Mouse (Mus musculus): ENCODE results near the gene Pank4.

Pank4 gene

GRCm38 (mm10) chr4:154963901-154964580, at the start of gene Pank4:
Gene Pank4 (plus strand): TSS chr4:154964123.
- DNase-seq (ENCODE audit: extremely low read depth, insufficient read length, low spot score) = peak; percentile 84

DNA sequence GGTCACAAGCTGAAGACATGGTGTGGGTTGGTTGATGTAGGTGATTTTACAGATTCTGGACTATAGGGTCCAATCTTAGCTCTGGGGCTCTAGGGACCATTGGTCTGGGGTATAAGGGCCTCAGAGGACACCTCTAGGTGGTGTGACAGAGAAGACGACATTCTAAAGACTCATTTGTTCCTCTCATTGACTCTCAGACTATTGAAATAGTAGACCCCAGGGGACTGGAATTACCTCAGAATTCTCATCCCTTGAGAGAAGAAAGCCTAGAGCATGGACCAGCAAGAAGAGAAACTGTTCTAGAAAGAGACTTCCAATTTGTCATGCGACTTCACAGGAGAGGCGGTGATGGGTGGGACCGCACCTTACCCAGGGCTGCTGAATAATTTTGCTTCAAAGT, 49.7 kb upstream of the Pank4 start:
- no peak for DNase-seq (ENCODE audit: extremely low read depth, insufficient read length, low spot score)

DNA sequence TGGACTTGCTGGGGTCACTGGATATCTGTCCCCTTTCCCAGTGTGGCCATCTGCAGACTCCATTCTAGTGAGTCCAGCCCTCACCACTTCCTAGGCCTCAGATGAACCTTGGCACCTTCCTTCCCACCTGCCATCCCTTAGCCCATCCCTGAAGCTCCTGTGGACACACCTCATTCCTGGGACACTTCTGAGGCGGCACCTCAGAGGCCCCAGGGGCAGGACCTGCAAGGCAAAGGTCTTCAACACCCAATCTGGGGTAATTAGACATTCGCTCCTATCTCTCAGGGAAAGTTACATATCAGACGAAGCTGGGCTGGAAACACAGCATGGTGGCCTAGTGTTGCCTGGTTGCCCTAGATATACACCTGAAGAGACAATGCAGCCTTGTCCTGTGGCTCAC, 49.2 kb upstream of the Pank4 start:
- DNase-seq (ENCODE audit: extremely low read depth, insufficient read length, low spot score) = no peak

DNA sequence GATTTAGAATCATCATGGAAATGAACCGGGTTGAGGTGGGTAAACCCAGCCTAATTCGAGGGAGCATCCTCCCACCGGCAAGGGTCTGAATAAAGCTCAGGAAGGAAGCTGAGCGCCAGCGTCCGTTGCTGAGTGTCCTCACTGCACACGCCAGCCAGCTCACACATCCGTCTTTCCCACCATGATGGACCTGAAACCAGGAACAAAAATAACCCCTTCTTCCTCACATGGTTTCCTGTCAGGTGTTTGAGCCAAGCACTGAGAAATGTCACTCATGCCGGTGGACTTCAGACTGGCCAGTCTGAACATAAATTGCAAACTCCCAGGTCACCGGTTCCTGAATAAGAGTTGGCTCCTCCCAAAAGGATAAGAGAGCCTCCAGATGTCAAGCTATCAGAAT, 48.6 kb upstream of the Pank4 start:
- no peak for DNase-seq (ENCODE audit: extremely low read depth, insufficient read length, low spot score)

DNA sequence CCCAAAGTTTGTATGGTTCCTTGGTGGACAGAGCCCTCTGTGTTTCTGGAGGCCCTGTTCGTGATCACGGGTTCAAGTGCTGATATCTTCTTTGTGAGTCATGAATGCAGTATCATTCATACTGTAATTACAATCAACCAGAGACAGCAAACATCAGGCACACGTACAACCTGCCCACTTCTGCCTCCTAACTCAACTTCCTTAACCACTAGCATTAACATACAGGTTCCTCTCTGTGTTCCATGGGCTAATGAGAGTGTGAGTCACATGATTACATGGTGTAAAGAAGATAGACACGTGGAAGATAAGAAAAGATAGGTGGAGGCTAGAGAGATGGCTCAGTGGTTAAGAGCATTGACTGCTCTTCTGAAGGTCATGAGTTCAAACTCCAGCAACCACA, 47.3 kb upstream of the Pank4 start:
- no peak for DNase-seq (ENCODE audit: extremely low read depth, insufficient read length, low spot score)

DNA sequence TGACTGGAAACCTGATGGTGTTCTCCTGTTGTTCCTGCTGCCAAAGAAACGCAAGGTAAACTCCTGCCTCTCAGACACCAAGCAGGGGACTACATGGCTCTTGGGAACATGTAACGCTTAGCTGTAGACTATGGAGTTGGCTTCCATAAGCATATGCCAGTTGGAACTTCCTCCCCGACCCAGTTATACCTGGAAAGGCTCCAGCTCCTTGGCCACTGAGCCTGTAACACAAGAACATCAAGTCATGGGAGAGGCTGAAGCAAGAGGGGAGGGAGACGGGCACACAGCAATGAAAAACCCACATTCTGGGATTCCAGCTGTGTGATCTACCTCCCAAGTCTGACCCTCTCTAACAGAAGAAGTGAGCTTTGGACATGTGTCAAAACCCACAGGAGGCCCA, 41.6 kb upstream of the Pank4 start:
- DNase-seq (ENCODE audit: extremely low read depth, insufficient read length, low spot score) = no peak

DNA sequence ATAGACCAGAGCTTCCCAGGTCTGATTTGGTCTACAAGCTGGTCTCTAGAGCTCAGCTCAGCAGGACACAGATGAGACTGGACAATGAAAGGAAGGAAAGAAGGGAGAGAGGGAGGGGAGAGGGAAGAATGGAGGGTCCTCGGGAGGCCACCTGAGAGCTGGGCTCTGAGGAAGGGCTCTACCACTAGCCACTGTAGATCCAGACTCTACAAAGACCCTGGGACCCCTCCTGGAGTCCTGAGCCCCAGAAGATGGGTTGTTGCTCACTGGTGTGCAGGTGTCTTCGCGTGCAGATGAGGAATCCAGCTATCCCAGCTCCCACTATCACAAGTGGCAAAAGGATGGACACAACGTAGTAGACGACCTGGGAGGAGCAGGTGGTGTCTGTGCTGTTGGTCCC, 41.0 kb upstream of the Pank4 start:
- no peak for DNase-seq (ENCODE audit: extremely low read depth, insufficient read length, low spot score)

DNA sequence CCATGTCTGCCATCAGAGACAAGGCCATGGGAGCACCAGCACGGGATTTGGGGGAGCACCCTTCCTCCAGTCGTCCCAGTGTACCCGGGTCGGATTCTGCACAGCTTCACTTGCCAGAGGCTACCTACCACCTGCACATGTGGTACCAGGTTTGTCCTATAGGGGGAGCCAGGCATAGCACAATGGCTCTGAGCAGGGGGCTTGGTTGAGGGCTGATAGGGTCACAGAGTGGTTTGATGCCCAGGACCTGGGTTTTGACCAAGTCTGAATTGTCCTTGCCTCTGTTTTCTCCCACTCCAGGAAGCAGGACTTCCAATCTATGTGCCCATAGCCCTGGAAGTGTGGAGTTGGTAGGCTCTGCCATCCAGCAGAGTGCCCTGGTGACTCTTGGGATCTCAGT, 38.5 kb upstream of the Pank4 start:
- no peak for DNase-seq (ENCODE audit: extremely low read depth, insufficient read length, low spot score)

- DNase-seq (ENCODE audit: extremely low read depth, insufficient read length, low spot score) = peak; percentile 29
Measured at GRCm38 (mm10) chr4:154926969-154927898, 36.7 kb upstream of the Pank4 start.

DNA sequence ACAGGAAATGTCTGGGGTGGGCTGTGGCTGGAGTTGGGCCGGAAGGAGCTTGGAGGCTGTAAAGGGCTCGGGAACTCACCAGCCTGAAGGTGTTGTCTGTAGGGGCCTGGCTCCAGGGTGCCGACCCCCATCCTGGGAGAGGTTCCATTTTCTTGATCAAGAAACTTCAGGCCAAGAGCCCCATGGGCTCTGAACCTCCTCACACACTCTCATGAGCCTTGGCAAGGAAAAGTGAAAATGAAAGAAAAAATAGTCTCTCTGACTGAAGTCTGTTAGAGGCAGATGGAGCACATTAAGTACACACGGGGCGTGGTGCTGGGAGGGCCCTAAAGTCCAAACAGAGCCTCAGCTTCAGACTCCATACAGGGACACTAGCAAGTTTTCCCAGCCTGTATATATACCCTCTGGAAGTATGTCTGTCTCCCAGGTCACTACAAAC, 36.0 kb upstream of the Pank4 start:
- DNase-seq (ENCODE audit: extremely low read depth, insufficient read length, low spot score) = peak; percentile 35

DNA sequence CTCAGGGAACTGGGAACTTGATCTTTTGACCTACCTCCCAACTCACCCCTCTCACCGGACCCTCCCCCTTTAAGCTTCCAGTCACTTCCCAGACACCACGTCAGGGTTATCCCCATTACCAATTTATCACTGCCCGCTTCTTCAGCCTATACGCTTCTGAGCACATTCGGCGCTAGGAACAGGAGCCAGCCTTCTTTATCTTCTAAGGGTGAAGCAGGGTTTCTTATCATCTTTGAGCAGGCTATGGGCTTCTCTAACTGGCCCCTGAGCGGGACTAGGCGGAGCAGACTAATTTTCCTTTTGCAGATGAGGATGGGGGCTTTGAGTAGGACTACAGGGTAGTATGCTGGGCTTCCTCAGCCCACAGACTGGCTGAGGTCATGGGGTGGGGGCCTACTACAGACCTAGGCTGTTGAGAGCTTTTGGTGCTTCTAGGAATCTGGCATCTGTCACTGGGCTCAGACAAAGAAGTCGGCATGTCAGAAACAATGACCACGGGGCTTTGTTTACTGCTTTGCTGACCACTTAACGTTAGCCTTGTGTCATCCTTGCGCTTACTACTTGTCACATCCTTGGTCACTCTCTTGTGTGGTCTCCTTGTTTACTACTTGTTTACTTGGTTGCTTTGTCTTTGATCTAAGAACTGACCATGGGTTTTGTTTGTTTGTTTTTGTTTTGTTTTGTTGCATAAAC, 35.4 kb upstream of the Pank4 start, which contains the start of gene Tnfrsf14:
Tnfrsf14 (minus strand) TSS at position 169 of the 693 bp plus-strand sequence.
- DNase-seq (ENCODE audit: extremely low read depth, insufficient read length, low spot score) = no peak

DNA sequence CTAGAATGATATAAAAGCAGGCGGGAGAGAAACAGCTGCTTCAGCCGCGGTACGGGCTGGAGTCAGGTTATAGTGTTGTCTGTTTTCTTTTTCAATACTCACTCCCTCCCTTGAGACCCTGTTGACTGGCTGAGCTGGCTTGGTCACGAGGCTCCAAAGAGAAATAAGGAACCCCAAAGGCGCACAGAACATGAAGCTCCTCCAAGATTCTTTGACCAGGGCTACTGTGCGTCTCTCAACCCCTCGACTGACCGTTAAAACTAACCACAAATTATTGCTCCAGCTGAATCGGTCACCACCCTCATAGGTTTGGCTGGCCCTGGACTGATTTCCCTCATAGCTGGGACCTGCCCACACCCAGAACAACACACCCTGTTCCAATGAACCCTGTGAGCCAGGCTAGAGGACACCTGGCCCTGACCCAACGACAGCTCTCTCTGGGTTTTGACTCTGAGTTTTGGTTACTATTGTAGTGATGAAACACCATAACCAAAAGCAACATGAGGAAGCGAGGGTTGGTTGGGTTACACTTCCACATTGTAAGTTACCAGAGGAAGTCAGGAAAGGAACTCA, 34.7 kb upstream of the Pank4 start:
- DNase-seq (ENCODE audit: extremely low read depth, insufficient read length, low spot score) = no peak

GRCm38 (mm10) chr4:154933306-154933907, 30.5 kb upstream of the Pank4 start:
- DNase-seq (ENCODE audit: extremely low read depth, insufficient read length, low spot score) = no peak

GRCm38 (mm10) chr4:154934800-154935199, 29.1 kb upstream of the Pank4 start:
- no peak for DNase-seq (ENCODE audit: extremely low read depth, insufficient read length, low spot score)

DNA sequence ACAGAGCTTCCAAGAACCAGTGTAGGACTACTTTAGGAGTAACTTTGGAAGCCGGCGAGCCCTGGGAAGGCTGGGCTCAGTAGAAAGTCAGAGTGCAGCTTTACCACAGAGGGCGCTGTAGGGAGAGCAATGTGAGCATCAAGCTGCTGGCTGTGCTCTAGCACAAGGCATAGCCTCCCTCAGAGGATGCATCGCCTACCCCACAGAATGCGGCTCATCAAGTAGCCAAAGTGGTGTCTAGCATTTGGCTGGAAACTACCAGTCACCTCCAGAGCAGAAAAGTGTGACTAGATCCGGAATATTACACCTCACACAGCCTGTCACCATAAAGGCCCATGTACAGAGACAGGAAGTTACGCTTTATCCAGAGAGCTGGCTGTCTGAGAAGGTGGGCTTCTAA, 28.1 kb upstream of the Pank4 start:
- DNase-seq (ENCODE audit: extremely low read depth, insufficient read length, low spot score) = no peak

DNA sequence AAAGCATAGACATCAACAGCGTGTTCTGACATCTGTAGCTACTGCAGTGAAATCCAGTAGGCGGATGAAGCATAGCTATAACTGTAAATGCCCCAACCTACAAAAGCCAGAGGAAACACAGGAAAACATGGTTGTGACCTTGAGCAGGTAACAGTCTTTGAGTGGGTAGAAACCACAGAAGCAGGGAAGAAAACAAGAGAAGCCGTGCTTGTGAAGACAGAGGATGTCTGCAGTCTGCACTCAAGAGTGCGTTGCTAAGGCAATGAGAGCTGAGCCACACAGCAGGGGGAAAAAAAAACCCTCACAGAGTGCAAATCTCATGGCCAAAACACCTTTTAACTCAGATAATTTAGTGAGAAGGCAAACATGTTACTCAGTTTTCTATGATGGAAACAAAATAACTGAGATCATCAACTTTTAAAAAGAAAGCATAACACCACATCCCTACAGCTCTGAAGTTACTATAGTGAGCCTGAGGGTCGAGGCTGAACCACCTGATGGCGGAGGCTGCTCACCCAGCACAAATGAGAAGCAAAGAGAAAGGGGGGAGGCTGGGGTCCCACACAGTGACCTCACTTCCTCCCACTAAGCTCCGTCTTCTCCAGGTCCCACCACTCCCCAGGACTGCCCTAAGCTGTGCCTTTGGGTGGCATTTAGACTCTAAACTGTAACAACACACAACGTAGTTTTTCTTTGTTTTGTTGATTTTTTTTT, 27.2 kb upstream of the Pank4 start:
- DNase-seq (ENCODE audit: extremely low read depth, insufficient read length, low spot score) = no peak

GRCm38 (mm10) chr4:154937746-154938145, 26.2 kb upstream of the Pank4 start:
- DNase-seq (ENCODE audit: extremely low read depth, insufficient read length, low spot score) = no peak

- DNase-seq (ENCODE audit: extremely low read depth, insufficient read length, low spot score) = no peak
Measured at GRCm38 (mm10) chr4:154940156-154940555, 23.8 kb upstream of the Pank4 start.

GRCm38 (mm10) chr4:154941831-154942230, 22.1 kb upstream of the Pank4 start:
- DNase-seq (ENCODE audit: extremely low read depth, insufficient read length, low spot score) = no peak
